Mouse (Mus musculus): Measurements from ENCODE around the gene Reps1.

DNA sequence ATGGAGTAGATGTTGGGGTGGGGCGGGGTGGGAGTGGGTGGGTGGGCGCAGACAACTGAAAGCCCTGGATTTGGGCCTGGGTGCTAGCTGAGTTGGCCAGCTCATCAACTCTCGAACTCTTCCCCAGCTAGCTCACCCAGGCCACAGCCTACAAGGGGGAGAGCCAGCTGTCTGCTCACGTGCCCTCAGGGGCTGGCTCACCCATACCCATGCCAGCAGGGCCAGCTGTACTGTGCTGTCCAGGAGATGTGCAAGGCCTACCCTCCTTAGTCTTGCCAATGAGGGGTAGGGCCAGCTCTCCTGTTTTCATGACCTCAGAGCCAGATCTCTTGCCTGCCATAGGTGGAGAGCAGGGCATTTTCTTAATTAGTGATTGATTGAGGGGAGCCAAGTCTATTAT lies 21.3 kb upstream of the Reps1 start:
- no peak for TF ChIP-seq MAX (IDR thresholded peaks at IDR 0.05)
- TF ChIP-seq MYOG (IDR thresholded peaks at IDR 0.05; ENCODE audit: control insufficient read depth, extremely low read depth, insufficient read length), result no peak
- TF ChIP-seq USF1 (IDR thresholded peaks at IDR 0.05; ENCODE audit: low read depth), result no peak
- no peak for TF ChIP-seq CTCF (IDR thresholded peaks at IDR 0.05; ENCODE audit: control insufficient read depth, insufficient read depth, insufficient read length)

All from C2C12 (cell line).